Mouse (Mus musculus) adrenal gland, postnatal 25 days (tissue): ENCODE measurements around the gene Kcnj6. TPM values are rescaled to one million over a fixed set of nuclear protein-coding genes. Genes with fewer than 3 reads are reported as not detected.

Source experiments
- DNase-seq: peaks from one replicate; pipeline ENCODE4 v3.0.0; 2021; ENCODE audit warnings: mixed read lengths
- long read RNA-seq: library from polyadenylated mRNA; stranded (forward); transcript quantifications from one replicate; pipeline ENCODE4 v2.0.0, GENCODE M21; 2021
- total RNA-seq: library from RNA; stranded (reverse); gene quantifications from 2 replicates; pipeline ENCODE4 v1.2.3, GENCODE M21; 2021

Kcnj6 gene
- 1.1 and 1.2 TPM in 2 replicates for total RNA-seq
- long read RNA-seq, partial matches to known transcripts = 0 of 1 reads
- long read RNA-seq, other reads (novel, unspliced or antisense) = 1 of 1 reads

GRCm38 (mm10) chr16:94997340-94997849 is at the start of gene Kcnj6:
Kcnj6 (minus strand) TSS chr16:94997701.
- peak; percentile 25 for DNase-seq

- DNase-seq = no peak
Measured at GRCm38 (mm10) chr16:95009937-95010336, 12.4 kb upstream of the Kcnj6 start.

- DNase-seq = no peak
Measured at GRCm38 (mm10) chr16:95004599-95004998, 7.1 kb upstream of the Kcnj6 start.

GRCm38 (mm10) chr16:94999551-94999950 is 2.0 kb upstream of the Kcnj6 start:
- DNase-seq = no peak

- no peak for DNase-seq
Measured at GRCm38 (mm10) chr16:94999019-94999418, 1.5 kb upstream of the Kcnj6 start.

- DNase-seq = no peak
Measured at GRCm38 (mm10) chr16:94996791-94997281, 665 bp downstream of the Kcnj6 start.

GRCm38 (mm10) chr16:94995542-94996131 is 1.9 kb downstream of the Kcnj6 start:
- peak; percentile 13 for DNase-seq

GRCm38 (mm10) chr16:94994924-94995323 is 2.6 kb downstream of the Kcnj6 start:
- no peak for DNase-seq

GRCm38 (mm10) chr16:94994148-94994547 is 3.4 kb downstream of the Kcnj6 start:
- DNase-seq = no peak

GRCm38 (mm10) chr16:94990114-94990513 is 7.4 kb downstream of the Kcnj6 start:
- no peak for DNase-seq

GRCm38 (mm10) chr16:94986731-94987130 is 10.8 kb downstream of the Kcnj6 start:
- no peak for DNase-seq

- DNase-seq = no peak
Measured at GRCm38 (mm10) chr16:94984263-94984662, 13.2 kb downstream of the Kcnj6 start.

GRCm38 (mm10) chr16:94980374-94980773 is 17.1 kb downstream of the Kcnj6 start:
- DNase-seq = no peak

- no peak for DNase-seq
Measured at GRCm38 (mm10) chr16:94979499-94979898, 18.0 kb downstream of the Kcnj6 start.

- DNase-seq = peak; percentile 38
Measured at GRCm38 (mm10) chr16:94972080-94972855, 25.2 kb downstream of the Kcnj6 start.

GRCm38 (mm10) chr16:94968941-94969340 is 28.6 kb downstream of the Kcnj6 start:
- DNase-seq = no peak

GRCm38 (mm10) chr16:94968472-94968871 is 29.0 kb downstream of the Kcnj6 start:
- DNase-seq = no peak

GRCm38 (mm10) chr16:94957156-94957828 is 40.2 kb downstream of the Kcnj6 start:
- DNase-seq = no peak

- DNase-seq = no peak
Measured at GRCm38 (mm10) chr16:94956410-94956809, 41.1 kb downstream of the Kcnj6 start.

GRCm38 (mm10) chr16:94953294-94953693 is 44.2 kb downstream of the Kcnj6 start:
- no peak for DNase-seq

- no peak for DNase-seq
Measured at GRCm38 (mm10) chr16:94949172-94949571, 48.3 kb downstream of the Kcnj6 start.

GRCm38 (mm10) chr16:94946848-94947247 is 50.7 kb downstream of the Kcnj6 start:
- DNase-seq = no peak

- DNase-seq = no peak
Measured at GRCm38 (mm10) chr16:94932702-94933101, 64.8 kb downstream of the Kcnj6 start.
